In the genomic region with DNA sequence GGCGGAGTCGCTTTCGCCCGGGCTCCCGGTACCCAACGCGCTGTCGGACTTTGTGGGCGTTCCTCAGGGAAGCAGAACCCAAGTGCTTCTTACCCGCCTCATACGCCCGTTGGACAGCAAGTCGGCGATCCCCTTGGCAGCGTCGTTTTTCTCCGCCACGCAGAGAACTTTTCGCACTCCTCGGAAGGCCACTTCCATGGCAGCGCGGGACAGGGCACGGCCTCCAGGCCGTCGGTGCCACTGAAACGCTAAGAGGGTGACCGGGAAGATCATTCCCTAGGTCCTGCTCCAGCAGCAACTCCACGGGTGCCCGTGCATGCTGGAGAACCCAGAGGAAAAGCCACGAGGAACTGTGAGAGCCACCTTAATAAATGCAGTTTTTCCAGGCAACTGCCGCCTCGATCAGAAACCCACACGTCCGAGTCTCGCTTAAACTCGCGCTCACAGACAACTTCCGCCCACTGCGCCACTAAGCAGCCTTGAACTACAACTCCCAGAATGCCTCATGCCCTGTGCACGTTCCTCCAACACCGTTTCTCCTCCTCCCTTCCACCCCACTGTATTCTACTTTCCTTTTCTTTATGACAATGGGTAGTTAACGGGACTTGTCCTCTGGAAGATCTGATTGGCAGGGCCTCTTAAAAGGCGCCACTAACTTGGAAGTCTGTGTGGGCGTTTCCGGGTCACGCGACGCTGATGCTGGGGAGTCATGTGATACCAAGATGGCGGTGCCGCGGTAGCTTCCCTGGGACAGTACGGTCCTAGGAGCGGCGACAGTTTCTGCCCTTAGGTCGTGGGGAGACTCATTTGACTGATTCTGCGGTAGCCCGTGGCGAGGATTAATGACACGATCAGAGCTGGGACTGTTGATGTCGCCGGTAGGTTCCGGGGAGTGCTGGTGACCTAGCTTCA, we compare ENCODE assay signal across 8 mouse cellular contexts. TPM values are rescaled to one million over a fixed set of nuclear protein-coding genes. Genes with fewer than 3 reads are reported as not detected.
DNase-seq lines count a peak whose midpoint lies in the region; ATAC-seq and TF ChIP-seq lines count a peak whose summit lies in the region.

A gene (minus strand): TSS at position 537 of the 912 bp plus-strand sequence.
A gene (plus strand): TSS at position 696 of the 912 bp plus-strand sequence.

- TF ChIP-seq RAD21 in MEL (IDR thresholded peaks at IDR 0.05; ENCODE audit: low read depth, low read length), result no peak

- H3K27me3 ChIP-seq in MEL (ENCODE audit: control insufficient read depth in 1 of 2, insufficient read depth in 2 of 2, low read length in 2 of 2), result no peaks in the 10 kb centered on the region
- no peaks in the 10 kb centered on the region for H3K27me3 ChIP-seq in cerebellum, adult 2 months (ENCODE audit: control insufficient read depth, insufficient read depth, low read length)
- H3K27me3 ChIP-seq in forebrain, postnatal 0 days (ENCODE audit: insufficient read depth, low read length), result no peaks in the 10 kb centered on the region
- H3K27me3 ChIP-seq in lung, embryonic 15.5 days, result no peaks in the 10 kb centered on the region

- H3K27ac ChIP-seq in MEL (ENCODE audit: control insufficient read depth, low read depth, low read length), result peak within 1 kb of the TSS; percentile 87
- H3K27ac ChIP-seq in cerebellum, adult 2 months (ENCODE audit: insufficient read depth, low read length), result peak within 1 kb of the TSS; percentile 37
- H3K27ac ChIP-seq in forebrain, postnatal 0 days (ENCODE audit: low read depth, low read length), result peak within 1 kb of the TSS; percentile 83
- peak within 1 kb of the TSS; percentile 90 for H3K27ac ChIP-seq in lung, embryonic 15.5 days

- peaks cover 2 to 55% of the 10 kb centered on the region in 2 experiments; a peak in 3 of 4 replicates for H3K4me1 ChIP-seq in MEL (ENCODE audit: control insufficient read depth in 1 of 2, insufficient read depth in 2 of 2, low read length in 2 of 2)
- H3K4me1 ChIP-seq in cerebellum, adult 2 months (ENCODE audit: control insufficient read depth, insufficient read depth, low read length), result peaks cover 20% of the 10 kb centered on the region
- peaks cover 38% of the 10 kb centered on the region for H3K4me1 ChIP-seq in forebrain, postnatal 0 days (ENCODE audit: insufficient read depth)
- peaks cover 66% of the 10 kb centered on the region for H3K4me1 ChIP-seq in lung, embryonic 15.5 days

- H3K79me2 ChIP-seq in MEL (ENCODE audit: control insufficient read depth, insufficient read depth, low read length, poor library complexity), result peaks cover 81% of the 10 kb centered on the region

- under 1% methylated on average over 62 of the region's 62 CpGs for WGBS in cerebellum, adult 2 months
- under 1% methylated on average over 62 of the region's 62 CpGs for WGBS in forebrain, postnatal 0 days
- WGBS in lung, embryonic 15.5 days, result under 1% methylated on average over 62 of the region's 62 CpGs

- peak; percentile 99 for ATAC-seq in forebrain, postnatal 0 days
- peak; percentile 95 for ATAC-seq in lung, embryonic 15.5 days (ENCODE audit: borderline replicate concordance, extremely low read depth, low FRiP score, low TSS enrichment)

- H3K36me3 ChIP-seq in MEL (ENCODE audit: control insufficient read depth in 1 of 2, insufficient read depth in 2 of 2, low read length in 2 of 2), result peaks cover 0 to 61% of the 10 kb centered on the region in 2 experiments; a peak in 2 of 4 replicates
- H3K36me3 ChIP-seq in forebrain, postnatal 0 days (ENCODE audit: insufficient read depth), result 0 out of 2 replicates have a peak, but pooled peaks cover 3% of the 10 kb centered on the region
- peaks cover 15% of the 10 kb centered on the region for H3K36me3 ChIP-seq in lung, embryonic 15.5 days

- peak; percentile 87 to 96 for TF ChIP-seq POLR2A in MEL (IDR thresholded peaks at IDR 0.05; ENCODE audit: control insufficient read depth in 1 of 2, insufficient read depth in 1 of 2, low read depth in 1 of 2, low read length in 2 of 2, poor library complexity in 1 of 2)
- TF ChIP-seq POLR2A in cerebellum, adult 2 months (IDR thresholded peaks at IDR 0.05; ENCODE audit: borderline replicate concordance, insufficient read depth, low read length), result peak; percentile 88

- H3K9ac ChIP-seq in MEL (ENCODE audit: control insufficient read depth, low read depth, low read length, poor library complexity, severe bottlenecking), result peak within 1 kb of the TSS; percentile 77
- H3K9ac ChIP-seq in forebrain, postnatal 0 days, result peak within 1 kb of the TSS; percentile 77
- peak within 1 kb of the TSS; percentile 71 for H3K9ac ChIP-seq in lung, embryonic 15.5 days

- H3K4me2 ChIP-seq in forebrain, postnatal 0 days (ENCODE audit: low read depth), result peak within 1 kb of the TSS; percentile 83
- H3K4me2 ChIP-seq in lung, embryonic 15.5 days, result peak within 1 kb of the TSS; percentile 76

- peak; percentile 99 for DNase-seq in MEL (ENCODE audit: low read depth, low spot score)
- DNase-seq in cerebellum, adult 2 months, result peak; percentile 86 to 89
- DNase-seq in forebrain, postnatal 0 days, result peak; percentile 95
- DNase-seq in heart, postnatal 4 days, result peak; percentile 81
- DNase-seq in layer of hippocampus, adult 8-10 months (ENCODE audit: low spot score in 2 of 2), result peak; percentile 84 to 88
- DNase-seq in ovary, adult 18-20 months (ENCODE audit: low spot score), result peak; percentile 75
- peak; percentile 92 for DNase-seq in thymus, postnatal 0 days (ENCODE audit: low spot score)

- H3K9me3 ChIP-seq in MEL (replicated peaks; ENCODE audit: insufficient read depth, low read length), result no peaks in the 10 kb centered on the region
- no peaks in the 10 kb centered on the region for H3K9me3 ChIP-seq in forebrain, postnatal 0 days (ENCODE audit: low read length)
- no peaks in the 10 kb centered on the region for H3K9me3 ChIP-seq in lung, embryonic 15.5 days

- H3K4me3 ChIP-seq in MEL (ENCODE audit: control insufficient read depth in 1 of 2, insufficient read depth in 1 of 2, low read depth in 2 of 2, low read length in 2 of 2), result peak within 1 kb of the TSS; percentile 73 to 82
- H3K4me3 ChIP-seq in cerebellum, adult 2 months (replicated peaks; ENCODE audit: insufficient read depth, low read depth, low read length), result peak within 1 kb of the TSS; percentile 83
- H3K4me3 ChIP-seq in forebrain, postnatal 0 days (ENCODE audit: low read depth, low read length), result peak within 1 kb of the TSS; percentile 92
- peak within 1 kb of the TSS; percentile 75 for H3K4me3 ChIP-seq in lung, embryonic 15.5 days

- TF ChIP-seq CTCF in MEL (IDR thresholded peaks at IDR 0.05 in 2 of 3, conservative IDR thresholded peaks at IDR 0.05 in 1 of 3; ENCODE audit: control insufficient read depth in 1 of 3, insufficient read depth in 1 of 3, low read depth in 2 of 3, low read length in 3 of 3, poor library complexity in 1 of 3, severe bottlenecking in 1 of 3), result no peak
- TF ChIP-seq CTCF in cerebellum, adult 2 months (IDR thresholded peaks at IDR 0.05; ENCODE audit: borderline replicate concordance, insufficient read depth, low read depth, low read length), result no peak
- TF ChIP-seq CTCF in forebrain, postnatal 0 days (IDR thresholded peaks at IDR 0.05; ENCODE audit: low read depth), result no peak

- TF ChIP-seq EP300 in MEL (IDR thresholded peaks at IDR 0.05; ENCODE audit: low read depth in 1 of 2, low read length in 2 of 2), result no peak; a peak in 2 of 4 replicates

TF ChIP-seq in MEL, 35 proteins besides CTCF, POLR2A, EP300 and RAD21 (continues in another document):
- TF ChIP-seq TCF12 (IDR thresholded peaks at IDR 0.05; ENCODE audit: low read depth, low read length) (peak; percentile 55), ELF1 (IDR thresholded peaks at IDR 0.05; ENCODE audit: low read depth, low read length) (peak; percentile 95), SMC3 (IDR thresholded peaks at IDR 0.05; ENCODE audit: low read depth, low read length) (no peak), ETS1 (IDR thresholded peaks at IDR 0.05; ENCODE audit: low read depth, low read length) (peak; percentile 77), ZNF384 (IDR thresholded peaks at IDR 0.05; ENCODE audit: low read depth, low read length) (no peak), USF1 (IDR thresholded peaks at IDR 0.05; ENCODE audit: low read depth, low read length) (peak; percentile 99), JUND (IDR thresholded peaks at IDR 0.05; ENCODE audit: low read depth, low read length) (no peak), NRF1 (IDR thresholded peaks at IDR 0.05; ENCODE audit: insufficient read depth, low read depth, low read length, poor library complexity, severe bottlenecking) (peak; percentile 11; the same call in 1 of the 2 replicates), NELFE (IDR thresholded peaks at IDR 0.05; ENCODE audit: low read depth, low read length) (peak; percentile 86), ZC3H11A (IDR thresholded peaks at IDR 0.05; ENCODE audit: low read depth, low read length) (no peak), TBP (IDR thresholded peaks at IDR 0.05; ENCODE audit: low read depth, low read length) (peak; percentile 86), UBTF (IDR thresholded peaks at IDR 0.05; ENCODE audit: borderline replicate concordance, insufficient read depth, low read depth, low read length) (no peak)

RNA-seq across cellular contexts. Expression of the first gene that starts in this region (rescaled TPM):
- total RNA-seq in MEL (2012; rRNA removed), result 17.7 and 19.3 TPM in 2 replicates
- 10 to 100 TPM in 1 of 2 experiments, not detected in 1; 18.4 TPM for polyA plus RNA-seq in MEL (2012; ENCODE audit: insufficient read depth in 1 of 2, insufficient read length in 2 of 2, low read depth in 1 of 2, low replicate concordance in 2 of 2, missing spikeins in 1 of 2)
- polyA plus RNA-seq in cerebellum, adult 2 months (2012; rRNA removed), result 6.8 and 7.2 TPM in 2 replicates
- 9.2 and 11.5 TPM in 2 replicates for total RNA-seq in forebrain, postnatal 0 days (2014; rRNA removed)
- 2.8 and 3.9 TPM in 2 replicates for polyA plus RNA-seq in forebrain, postnatal 0 days (2015; fragmentation: Nextera tagmentation; extraction: Ambion mirVana)
- total RNA-seq in heart, postnatal 4 days (2021), result 1 to 10 TPM; 7.7 to 8.0 TPM
- total RNA-seq in layer of hippocampus, adult 8-10 months (2022), result 1 to 10 TPM; 5.6 to 8.8 (median 6.3) TPM
- 17.0 and 17.2 TPM in 2 replicates for polyA plus RNA-seq in lung, embryonic 15.5 days (2015; fragmentation: Nextera tagmentation; extraction: Ambion mirVana)
- 13.5 and 14.5 TPM in 2 replicates for polyA plus RNA-seq in thymus, postnatal 0 days (2015; fragmentation: Nextera tagmentation; extraction: Ambion mirVana)

RNA-seq across cellular contexts. Expression of the second gene that starts in this region (rescaled TPM):
- 17.0 and 20.0 TPM in 2 replicates for total RNA-seq in MEL (2012; rRNA removed)
- 10 to 100 TPM in 1 of 2 experiments, not detected in 1; 20.5 TPM for polyA plus RNA-seq in MEL (2012; ENCODE audit: insufficient read depth in 1 of 2, insufficient read length in 2 of 2, low read depth in 1 of 2, low replicate concordance in 2 of 2, missing spikeins in 1 of 2)
- polyA plus RNA-seq in cerebellum, adult 2 months (2012; rRNA removed), result 16.4 and 17.5 TPM in 2 replicates
- total RNA-seq in forebrain, postnatal 0 days (2014; rRNA removed), result 11.4 and 15.4 TPM in 2 replicates
- polyA plus RNA-seq in forebrain, postnatal 0 days (2015; fragmentation: Nextera tagmentation; extraction: Ambion mirVana), result 2.6 and 3.2 TPM in 2 replicates
- 10 to 100 TPM; 15.8 to 16.2 TPM for total RNA-seq in heart, postnatal 4 days (2021)
- total RNA-seq in layer of hippocampus, adult 8-10 months (2022), result 10 to 100 TPM; 31.6 to 38.1 (median 35.7) TPM
- 4.5 and 5.3 TPM in 2 replicates for polyA plus RNA-seq in lung, embryonic 15.5 days (2015; fragmentation: Nextera tagmentation; extraction: Ambion mirVana)
- polyA plus RNA-seq in thymus, postnatal 0 days (2015; fragmentation: Nextera tagmentation; extraction: Ambion mirVana), result 4.7 TPM in 2 replicates

Comparison
In these comparisons a context has a peak if more than half of its experiments do, and no peak if none do; other contexts are left out.
1. Peak in every context shown above with its lines: DNase-seq, ATAC-seq, H3K4me3 ChIP-seq and H3K27ac ChIP-seq.
2. H3K27ac ChIP-seq: peak in every context shown above with its lines; median percentile 90 in lung, embryonic 15.5 days; 87 in MEL; 83 in forebrain, postnatal 0 days; 37 in cerebellum, adult 2 months.